Mouse (Mus musculus) heart, postnatal 0 days (tissue): ENCODE results near the gene Sh3rf1.

Experiments
- CTCF ChIP-seq: IDR thresholded peaks from 2 replicates; pipeline ENCODE4 v1.5.1; 2016; ENCODE audit warnings: antibody characterized with exemption, control low read depth, low read depth
- EP300 ChIP-seq: IDR thresholded peaks from 2 replicates; pipeline ENCODE4 v1.6.1; 2016; ENCODE audit warnings: antibody characterized with exemption, low read depth

DNA sequence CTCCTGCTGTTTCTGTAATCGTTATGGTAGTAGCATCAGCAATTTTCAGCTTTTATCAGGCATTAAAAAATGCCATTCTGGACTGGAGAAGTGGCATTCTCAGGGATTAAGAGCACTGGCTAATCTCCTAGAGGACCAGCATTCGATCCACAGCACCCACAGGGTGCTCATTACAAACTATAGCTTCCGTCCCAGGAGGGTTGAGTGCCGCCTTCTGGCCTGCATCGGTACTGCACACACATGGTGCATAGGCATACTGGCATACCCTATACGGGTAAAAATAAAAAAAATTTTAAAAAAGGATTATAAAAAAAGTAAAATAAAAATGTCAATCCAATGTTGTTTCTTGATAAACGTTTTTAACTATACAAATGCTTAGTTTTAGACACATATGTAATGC lies 20.5 kb downstream of the Sh3rf1 start:
- TF ChIP-seq CTCF: no peak
- no peak for TF ChIP-seq EP300
